Mouse (Mus musculus): ENCODE measurements around the gene I830077J02Rik.
A peak's percentile ranks its signal among the peaks of the same experiment; 100 is the strongest.
"Not testable (repeated sequence)": the region's sequence is repeated elsewhere in the genome, so short reads cannot be mapped to it uniquely, and the experiment has no call there.

I830077J02Rik gene

DNA sequence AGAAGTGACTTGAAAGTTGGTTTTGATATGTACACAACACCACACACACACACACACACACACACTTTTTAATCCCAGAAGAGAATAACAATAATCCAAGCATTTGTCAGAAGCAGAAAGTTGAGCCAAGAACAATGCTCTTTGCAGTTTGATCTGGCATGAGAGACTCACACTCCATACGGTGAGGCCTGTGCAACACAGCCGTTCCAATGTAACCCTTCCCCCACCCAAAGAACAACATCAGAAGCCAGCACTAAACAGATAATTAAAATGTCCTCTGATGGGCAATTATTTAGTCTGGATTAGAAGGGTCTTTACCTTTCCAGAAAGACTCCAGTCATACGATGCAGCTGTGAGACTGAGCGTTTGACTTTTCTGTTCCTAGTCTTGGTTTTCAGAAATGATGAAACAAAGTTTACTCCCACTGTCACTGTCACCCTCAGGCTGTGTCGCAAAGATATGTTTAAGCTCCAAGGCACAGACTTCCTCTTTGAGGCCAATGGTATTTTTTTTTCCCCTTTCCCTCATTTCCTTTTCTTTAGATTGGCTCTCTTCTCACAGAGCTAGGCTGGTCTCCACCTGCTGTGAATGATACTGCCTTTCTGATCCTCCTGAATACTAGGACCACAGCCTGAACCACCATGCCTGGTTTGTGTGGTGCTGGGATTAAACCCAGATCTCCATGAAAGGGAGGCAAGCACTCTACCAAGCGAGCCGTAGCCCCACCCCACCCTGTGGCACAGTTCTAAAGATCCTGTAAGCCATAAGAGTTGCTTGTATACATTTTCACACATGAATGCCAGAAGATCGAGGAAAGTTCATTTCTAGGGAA, at the start of gene I830077J02Rik:
Gene I830077J02Rik (minus strand): TSS at position 425 of the 832 bp plus-strand sequence.
- DNase-seq (ENCODE audit: low spot score) = no peak

DNA sequence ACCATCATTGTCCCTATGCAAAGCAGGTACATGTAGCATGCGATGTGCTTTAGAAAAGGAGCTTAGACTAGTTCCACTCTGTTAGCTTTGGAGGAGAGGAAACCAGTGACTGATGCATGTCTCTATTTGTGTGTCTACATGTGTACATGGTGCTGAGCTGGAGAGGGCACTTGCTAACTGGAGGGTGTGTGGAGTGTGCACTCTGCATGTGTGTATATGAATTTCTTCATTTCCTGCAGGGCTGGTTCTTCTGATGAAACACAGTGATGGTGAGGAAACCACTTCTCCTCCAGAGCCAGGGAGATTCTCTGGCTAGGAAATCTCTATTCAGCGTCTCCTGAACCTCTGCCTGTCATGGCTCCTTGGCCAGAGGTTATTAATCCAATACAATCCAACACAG, 41.7 kb upstream of the I830077J02Rik start:
- DNase-seq (ENCODE audit: low spot score) = no peak

DNA sequence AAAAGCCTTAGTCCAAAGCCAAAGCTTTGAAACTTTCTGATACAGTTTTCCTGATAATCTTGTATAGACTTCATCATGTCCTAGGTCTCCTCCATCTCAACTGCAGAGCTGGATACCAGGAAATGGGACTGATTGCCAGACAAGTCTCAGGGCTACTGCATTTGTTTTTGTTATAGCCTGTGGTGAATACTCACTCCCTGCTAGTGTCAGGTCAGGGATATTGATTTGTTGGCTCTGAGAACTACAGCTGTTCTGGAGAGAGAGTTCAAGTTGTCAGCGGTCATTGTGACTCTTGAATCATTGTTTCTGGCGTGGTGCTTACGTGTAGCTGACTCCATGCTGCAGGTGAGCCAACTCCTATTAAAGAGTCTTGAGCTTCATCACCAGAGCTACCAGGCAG, 40.9 kb upstream of the I830077J02Rik start, which contains the start of gene Ovgp1:
Gene Ovgp1 (plus strand): TSS at position 301 of the 400 bp plus-strand sequence.
- no peak for DNase-seq (ENCODE audit: low spot score)

DNA sequence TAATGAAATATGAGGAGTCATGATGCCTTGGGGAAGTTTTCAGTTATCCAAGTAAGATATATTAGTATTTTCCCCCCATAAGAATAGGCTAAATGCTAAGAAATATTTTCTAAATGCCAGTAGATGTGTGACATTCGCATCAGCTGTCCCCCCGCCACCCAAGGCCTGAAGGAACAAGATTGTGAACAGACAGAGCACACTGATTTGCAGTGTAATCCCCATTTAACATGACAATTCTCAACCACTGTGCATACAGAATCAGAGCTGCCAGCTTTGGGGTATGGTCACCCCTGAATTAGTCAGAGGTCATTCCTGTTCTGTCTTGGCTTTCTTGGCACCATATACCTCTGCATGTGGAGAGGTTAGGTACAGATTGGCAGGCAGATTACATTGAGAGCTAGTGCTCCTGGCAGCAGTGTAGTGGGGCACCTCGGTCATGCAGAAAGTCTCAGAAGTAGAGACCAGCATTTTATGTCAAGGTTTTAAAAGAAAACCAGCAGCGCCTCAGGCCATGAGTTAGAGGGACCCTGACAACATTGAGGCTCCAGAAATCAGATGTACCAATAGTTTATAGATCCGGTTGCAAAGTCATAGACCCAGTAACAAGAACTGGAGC, 39.5 kb upstream of the I830077J02Rik start:
- DNase-seq (ENCODE audit: low spot score) = no peak

DNA sequence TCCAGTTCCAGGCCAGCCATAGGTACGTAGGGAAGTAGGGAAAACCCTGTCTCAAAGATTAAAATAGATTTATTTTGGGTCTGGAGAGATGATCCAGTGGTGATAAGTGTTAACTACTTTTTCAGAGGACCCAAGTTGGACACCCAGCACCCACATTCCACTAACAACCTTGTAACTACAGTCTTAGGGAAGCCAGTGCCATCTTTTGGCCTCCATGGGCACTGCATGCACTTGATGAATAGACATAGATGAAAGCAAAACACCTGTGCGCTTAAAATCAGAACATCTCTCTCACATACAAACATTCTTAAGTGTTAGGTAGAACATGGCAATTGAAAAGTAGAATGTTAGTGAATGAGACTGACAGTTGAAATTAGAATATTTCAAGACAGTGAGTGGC, 28.2 kb upstream of the I830077J02Rik start:
- peak; percentile 30 for DNase-seq (ENCODE audit: low spot score)

DNA sequence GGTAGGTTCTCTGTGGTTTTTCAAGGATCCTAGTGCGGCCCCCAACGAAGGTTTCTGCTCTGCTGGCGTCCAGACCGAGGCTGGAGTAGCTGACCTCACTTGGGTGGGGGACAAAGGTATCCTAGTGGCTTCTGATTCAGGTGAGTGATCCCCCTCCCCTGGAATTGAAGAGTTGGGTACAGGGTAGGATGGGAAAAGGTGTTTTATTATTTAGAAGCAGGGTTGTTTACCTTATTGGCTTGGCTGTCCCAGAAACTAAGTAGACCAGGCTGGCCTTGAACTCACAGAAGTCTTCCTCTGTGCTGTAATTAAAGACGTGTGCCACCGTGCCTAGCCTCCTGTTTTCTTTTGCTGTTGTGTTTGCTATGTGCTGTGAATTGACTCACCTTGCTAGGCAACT, 27.5 kb upstream of the I830077J02Rik start, which contains the start of gene Atp5f1:
Gene Atp5f1 (minus strand): TSS at position 101 of the 400 bp plus-strand sequence.
- DNase-seq (ENCODE audit: low spot score) = no peak

DNA sequence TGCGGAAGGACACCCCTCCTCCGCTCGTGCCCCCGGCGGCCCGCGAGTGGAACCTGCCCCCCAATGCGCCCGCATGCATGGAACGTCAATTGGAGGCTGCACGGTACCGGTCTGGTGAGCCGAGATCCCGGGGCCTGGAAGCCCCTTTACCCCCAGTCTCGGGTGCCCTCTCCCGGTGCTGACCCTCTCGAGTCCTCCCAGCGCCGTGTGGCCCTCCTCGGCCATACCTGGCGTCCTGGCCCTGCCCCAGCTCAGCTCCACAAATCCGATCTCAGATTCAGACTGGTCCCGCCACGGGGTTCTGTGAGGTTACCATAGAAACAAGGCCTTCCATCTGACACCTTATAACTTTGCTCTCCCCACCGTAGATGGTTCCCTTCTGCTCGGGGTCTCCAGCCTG, 27.1 kb upstream of the I830077J02Rik start:
- peak; percentile 42 for DNase-seq (ENCODE audit: low spot score)

DNA sequence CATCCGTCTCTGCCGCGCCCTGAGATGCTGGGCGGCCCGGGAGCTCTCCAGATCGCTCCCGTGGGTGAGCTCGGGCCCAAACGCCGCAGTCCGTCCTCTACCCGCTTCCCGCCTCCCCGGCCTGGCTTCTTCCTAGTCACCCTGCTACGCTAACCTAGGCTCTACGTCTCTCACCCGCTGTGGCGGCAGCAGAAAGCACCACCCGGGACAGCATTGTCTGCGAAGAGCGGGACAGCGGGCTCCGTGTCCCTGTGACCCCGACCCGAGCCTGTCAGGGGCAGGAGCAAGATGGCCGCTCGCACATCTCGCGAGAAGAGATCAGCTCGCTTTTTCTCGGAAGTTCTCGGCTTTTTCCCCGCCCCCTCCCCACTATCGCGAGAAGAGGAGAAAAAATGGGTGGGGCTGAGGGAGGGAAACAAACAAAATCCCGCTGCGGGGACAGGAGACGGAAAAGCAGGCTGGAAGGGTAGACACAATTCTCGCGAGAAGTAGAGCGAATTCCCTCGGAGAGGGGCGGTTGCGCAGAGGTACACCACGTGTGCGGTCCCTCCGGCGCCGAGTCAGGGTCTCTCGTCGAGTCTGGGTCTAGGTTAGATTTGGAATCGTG, 26.6 kb upstream of the I830077J02Rik start, which contains the start of gene Wdr77:
Gene Wdr77 (plus strand): TSS at position 396 of the 607 bp plus-strand sequence.
- DNase-seq (ENCODE audit: low spot score) = peak; percentile 98

DNA sequence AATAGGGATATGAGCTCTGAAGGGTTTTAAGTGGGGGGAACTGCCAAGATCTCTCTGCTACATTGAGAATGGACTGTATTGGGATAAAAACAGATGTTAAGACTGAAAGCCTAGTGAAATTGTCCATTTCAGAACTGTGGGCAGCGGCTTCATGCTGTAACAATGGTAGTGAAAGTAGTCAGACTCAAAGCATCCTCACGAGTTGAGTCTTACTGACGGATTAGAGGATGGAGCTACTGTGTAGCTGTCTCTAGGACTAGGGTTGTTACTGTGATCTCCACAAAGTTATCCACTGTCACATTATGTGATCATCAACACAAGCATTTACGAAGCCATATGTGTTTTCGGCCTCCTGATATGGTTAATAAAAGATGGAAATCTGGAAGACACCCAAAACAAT, 25.7 kb upstream of the I830077J02Rik start:
- DNase-seq (ENCODE audit: low spot score) = no peak

DNA sequence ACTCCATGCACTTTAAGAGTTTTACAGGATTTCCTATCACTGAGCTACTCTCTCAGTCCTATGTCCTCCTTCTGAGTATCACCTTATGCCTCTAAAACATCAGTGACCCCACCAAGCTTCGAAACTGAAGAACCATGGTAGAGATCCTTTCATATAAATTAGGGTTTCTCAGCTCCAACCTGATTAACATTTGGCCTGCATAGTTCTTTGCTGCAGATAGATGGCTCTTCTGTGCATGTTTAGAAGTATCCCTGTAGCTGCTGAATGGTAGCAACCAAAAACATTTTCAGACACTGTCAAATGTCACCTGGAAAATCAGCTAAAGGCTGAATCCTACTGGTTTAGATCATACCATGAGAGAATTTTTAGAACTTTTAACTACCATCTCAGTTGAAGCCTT, 24.8 kb upstream of the I830077J02Rik start:
- DNase-seq (ENCODE audit: low spot score) = no peak

DNA sequence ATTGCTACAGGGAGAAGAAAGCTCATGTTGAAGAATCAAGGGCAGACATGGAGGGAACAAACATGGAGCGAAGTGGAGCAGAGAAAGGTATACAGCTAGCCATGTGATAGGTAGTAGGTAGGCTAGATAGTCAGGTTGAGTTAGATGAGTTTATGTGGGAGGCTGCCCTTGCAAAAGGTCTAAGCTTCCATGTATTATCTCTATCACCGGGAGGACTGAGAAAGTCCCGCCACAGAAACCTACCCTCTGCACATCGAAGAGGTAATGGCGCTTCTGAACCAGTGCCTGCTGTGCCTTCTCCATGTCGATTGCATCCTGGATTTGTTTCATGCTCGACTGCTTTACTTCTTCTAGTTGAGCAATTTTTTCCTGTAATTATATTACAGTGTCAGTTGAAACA, 18.9 kb upstream of the I830077J02Rik start:
- DNase-seq (ENCODE audit: low spot score) = no peak

DNA sequence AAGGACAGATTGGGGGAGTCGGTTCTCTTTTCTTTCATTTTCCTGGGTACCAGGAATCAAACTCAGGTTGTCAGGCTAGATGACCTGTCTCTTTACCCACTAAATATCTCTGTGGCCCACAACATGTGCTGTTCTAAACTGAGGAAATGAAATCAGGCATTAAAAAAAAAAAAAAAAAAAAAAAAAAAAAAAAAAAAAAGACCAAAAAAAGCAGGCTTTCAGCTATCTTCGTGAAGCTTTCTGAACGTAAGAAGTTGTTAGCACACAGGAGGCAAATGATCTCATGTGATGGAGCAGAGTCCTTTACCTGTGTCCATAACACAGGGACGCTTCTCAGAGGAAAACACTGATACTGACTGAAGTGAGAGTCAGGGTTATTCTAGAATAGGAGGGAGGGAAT, 3.6 kb upstream of the I830077J02Rik start:
- no peak for DNase-seq (ENCODE audit: low spot score)

DNA sequence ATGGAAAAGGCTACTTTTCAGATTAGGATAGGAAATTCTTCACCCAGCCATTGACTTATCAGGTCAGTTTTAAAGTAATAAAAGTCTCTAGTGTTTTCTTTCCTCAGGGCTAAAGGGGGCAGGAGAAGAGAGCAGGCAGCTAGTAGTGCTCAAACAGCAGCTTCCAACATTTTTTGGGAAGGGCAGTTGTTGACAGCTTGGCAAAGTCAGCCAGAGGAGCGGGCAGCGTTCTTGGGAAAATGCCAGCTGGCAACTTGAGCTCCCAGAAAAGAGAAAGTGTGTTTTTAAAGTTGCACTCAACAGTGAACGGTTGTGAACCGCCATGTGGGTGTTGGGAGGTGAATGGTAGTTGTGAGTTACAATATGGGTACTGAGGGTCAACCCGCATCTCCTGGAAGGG, 2.6 kb upstream of the I830077J02Rik start:
- DNase-seq (ENCODE audit: low spot score) = no peak

DNA sequence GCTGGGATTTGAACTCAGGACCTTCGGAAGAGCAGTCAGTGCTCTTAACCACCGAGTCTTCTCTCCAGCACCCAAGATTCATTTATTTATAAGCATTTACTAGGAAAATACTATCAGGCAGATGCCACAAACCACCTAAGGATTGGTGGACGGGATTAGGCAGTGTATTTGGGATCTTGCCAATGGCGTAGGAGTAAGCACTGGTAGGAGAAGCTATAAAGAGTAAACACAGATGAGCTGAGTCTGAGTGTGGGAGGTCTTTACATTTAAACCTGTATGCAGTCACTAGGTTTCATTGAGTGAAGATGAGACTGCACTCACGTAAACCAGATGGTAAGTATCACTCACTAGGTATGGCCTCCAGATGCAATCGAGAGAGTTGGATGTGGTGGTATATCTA, 1.5 kb upstream of the I830077J02Rik start:
- no peak for DNase-seq (ENCODE audit: low spot score)

DNA sequence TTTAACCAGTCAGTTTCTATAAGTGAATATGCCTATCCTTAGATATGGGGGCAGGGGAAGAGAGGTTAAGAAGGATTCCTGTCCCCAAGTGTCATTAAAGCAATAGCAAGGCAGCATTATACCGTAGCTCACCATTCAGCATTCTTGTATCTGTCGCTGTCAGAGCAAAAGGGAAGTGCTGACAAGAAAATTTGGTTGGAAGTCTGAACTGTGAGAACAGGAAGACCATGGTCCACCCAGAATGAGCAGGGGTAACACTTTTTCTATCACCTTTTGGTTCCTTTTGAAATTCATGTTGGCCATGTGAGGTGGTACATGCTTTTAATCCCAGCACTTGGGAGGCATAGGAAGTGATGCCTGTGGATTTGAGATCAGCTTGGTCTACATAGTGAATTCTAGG, 1.4 kb downstream of the I830077J02Rik start:
- no peak for DNase-seq (ENCODE audit: low spot score)

DNA sequence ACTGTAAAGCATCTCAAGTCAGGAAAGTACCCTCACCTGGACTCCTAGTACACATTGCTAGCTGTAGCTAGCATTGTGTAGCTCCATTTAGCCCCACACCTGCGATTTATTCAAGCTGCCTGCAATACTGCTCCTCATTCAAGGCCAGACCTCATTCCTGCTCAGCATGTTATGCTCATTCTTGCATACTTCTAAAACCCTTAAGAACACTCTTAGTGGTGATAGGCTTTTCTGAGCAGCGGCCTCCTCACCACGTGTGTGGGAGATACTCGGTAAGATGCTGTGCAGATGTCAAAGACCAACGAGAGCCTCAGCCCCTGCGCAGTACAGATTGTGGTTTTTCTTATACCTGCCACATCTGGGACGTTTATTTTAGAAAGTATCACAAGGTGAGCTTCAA, 2.6 kb downstream of the I830077J02Rik start:
- no peak for DNase-seq (ENCODE audit: low spot score)

DNA sequence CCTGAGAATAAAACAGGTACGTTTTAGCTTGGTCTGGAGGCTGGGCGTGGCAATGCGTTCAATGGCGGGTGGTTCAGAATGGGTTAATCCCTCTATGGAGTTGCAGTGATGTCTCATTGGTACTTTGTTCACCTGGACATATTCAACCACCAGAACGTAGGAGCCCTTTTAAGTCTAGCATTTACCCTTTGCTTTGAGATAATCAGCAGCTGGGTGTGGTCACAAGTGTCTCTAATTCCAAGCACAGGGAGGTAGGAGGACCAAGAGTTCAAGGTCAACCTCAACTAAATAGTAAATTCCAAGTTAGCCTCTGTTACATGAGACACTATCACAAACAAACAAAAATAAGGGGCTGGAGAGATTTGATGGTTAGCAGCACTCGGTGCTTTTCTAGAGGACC, 3.7 kb downstream of the I830077J02Rik start:
- no peak for DNase-seq (ENCODE audit: low spot score)

DNA sequence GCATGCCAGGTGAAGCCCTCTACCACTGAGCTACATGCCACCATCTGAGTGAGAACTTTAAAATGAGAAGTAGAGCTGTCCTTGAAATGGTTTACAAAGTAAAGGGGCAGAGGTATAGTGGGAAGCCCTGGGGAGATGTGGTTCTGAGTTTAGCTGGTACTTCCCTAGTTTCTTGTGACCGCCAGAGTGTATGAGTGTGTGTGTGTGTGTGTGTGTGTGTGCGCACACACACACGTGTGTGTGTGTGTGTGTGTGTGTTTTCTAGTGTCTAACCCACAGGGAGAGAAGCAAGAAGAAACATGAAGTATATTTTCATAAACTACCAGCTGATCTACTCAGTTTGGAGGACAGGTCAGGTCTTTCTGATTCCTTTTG, 4.3 kb downstream of the I830077J02Rik start:
- DNase-seq (ENCODE audit: low spot score) = no peak

DNA sequence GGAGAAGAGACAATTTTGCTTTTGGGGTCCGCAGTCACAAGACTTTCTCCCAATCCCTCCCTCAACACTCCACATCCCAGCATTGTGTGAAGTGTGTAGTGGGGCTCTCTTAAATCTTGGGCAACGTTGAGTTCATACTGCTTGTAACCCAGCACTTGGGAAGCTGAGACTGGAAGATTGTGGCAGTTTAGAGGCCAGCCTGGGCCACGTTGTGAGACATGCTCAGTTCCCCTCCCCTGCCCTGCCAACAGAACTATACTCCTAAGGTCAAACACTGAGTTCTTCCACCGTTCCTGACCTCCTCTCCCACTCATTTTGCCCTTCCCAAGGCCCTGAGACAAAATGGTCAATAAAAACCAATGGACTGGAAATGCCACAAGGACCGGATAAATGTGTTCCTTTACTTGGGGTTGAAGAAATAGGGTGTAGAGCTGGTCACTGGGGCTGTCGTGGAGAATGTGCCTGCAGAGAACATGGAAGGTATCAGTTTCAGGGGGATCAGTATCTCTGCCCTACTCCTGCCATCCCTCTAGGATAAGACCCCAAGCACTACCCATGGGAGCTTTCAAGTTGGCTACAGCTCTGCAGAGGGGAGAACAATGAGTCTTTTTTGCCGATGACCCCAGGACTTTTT, 4.8 kb downstream of the I830077J02Rik start:
- DNase-seq (ENCODE audit: low spot score) = no peak

DNA sequence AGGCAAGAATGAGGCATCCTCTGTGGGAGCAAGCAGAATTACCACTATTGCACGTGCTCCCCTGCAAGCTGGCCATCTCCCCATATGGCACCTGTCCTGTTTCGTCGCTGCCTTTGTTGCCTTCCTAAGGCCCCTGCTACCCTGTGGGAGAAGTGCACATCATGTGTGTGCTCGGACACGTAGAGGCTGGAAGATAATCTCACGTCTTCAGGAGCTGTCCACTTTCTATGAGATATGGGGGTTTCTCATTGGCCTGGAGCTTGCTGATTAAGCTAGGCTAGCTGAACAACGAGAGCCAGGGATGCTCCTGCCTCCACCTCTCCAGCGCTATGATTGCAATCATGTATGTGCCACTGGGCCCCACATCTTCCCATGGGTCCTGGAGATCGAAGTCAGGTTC, 7.8 kb downstream of the I830077J02Rik start:
- DNase-seq (ENCODE audit: low spot score) = no peak

DNA sequence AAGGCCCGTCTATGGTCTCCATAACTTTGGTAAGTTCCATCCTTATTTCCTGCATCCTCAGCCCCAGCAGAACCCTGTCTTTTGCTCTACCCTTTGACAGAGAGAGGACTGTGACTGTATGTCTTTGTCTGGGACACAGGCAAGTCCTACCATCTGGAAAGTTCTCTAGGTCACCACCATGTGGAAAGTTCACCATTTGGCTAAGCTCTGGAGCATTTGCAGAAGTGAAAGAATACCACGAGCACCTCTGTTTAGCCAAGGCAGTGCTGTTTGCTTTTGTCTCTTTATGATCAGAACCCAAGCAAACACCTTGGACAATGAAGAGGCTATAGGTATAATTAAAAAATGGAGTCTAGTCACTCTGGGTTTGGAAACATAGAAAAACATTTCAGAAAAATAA, 10.5 kb downstream of the I830077J02Rik start:
- no peak for DNase-seq (ENCODE audit: low spot score)

DNA sequence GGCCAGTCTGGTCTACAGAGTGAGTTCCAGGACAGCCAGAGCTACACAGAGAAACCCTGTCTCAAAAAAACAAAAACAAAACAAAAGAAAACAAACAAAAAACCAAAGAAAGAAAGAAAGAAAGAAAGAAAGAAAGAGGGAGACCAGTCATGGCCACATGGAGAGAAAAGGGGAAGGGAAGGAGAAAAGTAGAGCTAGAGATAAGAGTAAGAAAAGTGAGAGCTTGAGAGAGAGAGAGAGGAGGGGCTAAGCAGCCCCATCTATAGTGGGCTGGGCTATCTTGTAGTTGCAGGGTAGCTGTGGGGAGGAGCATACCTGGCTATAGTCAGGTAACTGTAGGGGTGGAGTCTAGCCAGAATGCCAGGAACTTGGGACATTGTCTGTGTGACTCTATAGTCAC, 11.7 kb downstream of the I830077J02Rik start:
- not testable (repeated sequence) for DNase-seq (ENCODE audit: low spot score)

DNA sequence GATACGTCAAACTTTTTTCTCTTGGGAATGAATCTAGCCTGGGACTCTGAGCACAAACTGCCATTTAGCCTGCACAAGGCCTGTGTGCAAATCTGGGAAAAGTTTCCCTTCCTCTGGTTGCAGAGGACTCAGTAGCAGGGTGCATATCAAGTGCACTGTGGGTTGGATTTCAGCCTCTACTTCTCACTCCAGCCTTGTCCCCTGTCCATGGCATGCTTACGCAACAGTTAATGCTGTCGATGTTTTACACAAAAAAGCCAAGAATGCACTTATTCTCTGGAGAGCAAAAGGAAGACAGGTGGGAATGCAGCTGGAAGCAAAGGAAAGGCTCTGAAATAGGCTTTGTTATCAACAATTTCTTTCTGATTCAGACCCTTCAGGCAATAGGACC, 14.1 kb downstream of the I830077J02Rik start:
- no peak for DNase-seq (ENCODE audit: low spot score)
